Mouse (Mus musculus) adrenal gland, postnatal 36 days (tissue): ENCODE data around the gene Slc30a5. TPM values are rescaled to one million over a fixed set of nuclear protein-coding genes. Genes with fewer than 3 reads are reported as not detected.
"Not testable (repeated sequence)": the region's sequence is repeated elsewhere in the genome, so short reads cannot be mapped to it uniquely, and the experiment has no call there.

Experiments
- DNase-seq, 2 experiments: peaks; one replicate each; pipeline ENCODE4 v3.0.0; 2021; ENCODE audit warnings: mixed read lengths in 1 of 2
- total RNA-seq, 2 experiments: library from RNA; stranded (reverse); gene quantifications; 2 replicates each; pipeline ENCODE4 v1.2.3; 2021

The Slc30a5 gene
- total RNA-seq, 2 experiments from 2014 or later: 49.9 to 51.4 TPM

DNA sequence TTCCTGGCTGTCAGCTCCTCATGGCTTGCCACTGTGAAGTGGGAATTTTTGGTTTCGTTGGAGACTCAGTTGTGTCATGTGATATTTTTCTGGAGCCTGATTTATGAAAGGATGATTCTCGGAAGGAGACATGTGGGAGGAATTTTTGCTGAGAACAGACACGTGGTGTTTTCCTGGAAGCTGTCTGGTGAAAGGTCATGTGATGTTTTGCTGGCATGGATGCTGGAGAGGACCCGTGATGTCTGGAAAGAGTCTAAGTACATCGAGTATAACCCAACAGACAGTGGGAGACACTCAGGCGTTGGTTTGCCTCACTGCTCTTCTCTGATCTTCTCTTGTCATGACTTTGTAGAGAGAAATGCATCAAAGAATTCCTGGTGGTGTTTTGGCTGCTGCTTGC lies 8.5 kb upstream of the Slc30a5 start:
- DNase-seq: no peak

GRCm38 (mm10) chr13:100834777-100835176 lies 1.6 kb upstream of the Slc30a5 start:
- no peak for DNase-seq

DNA sequence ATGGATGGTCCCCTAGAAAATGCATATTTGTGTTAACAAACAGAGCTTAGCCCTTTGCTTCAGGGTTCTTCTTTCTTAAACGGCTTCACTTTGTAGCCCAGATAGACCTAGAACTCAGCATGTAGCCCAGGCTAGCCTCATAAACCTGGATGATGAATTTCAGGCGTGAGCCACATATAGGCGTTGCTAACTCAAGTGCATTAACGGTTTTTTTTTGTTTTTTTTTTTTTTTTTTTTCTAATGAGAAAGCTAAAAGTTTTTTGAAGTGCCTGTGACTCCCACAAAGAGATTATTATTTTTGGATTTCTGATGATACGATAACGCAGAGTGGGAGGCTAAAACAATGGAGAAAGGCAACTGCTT lies 394 bp upstream of the Slc30a5 start:
- no peak for DNase-seq

- DNase-seq: no peak
These were observed 1.0 kb downstream of the Slc30a5 start for GRCm38 (mm10) chr13:100832188-100832587.

GRCm38 (mm10) chr13:100831123-100831522 lies 2.1 kb downstream of the Slc30a5 start:
- no peak for DNase-seq

- no peak for DNase-seq
These were observed 7.4 kb downstream of the Slc30a5 start for GRCm38 (mm10) chr13:100825627-100826410.

- DNase-seq: no peak
These were observed 8.3 kb downstream of the Slc30a5 start for GRCm38 (mm10) chr13:100824916-100825315.

- DNase-seq: no peak
These were observed 8.9 kb downstream of the Slc30a5 start for GRCm38 (mm10) chr13:100824306-100824705.

- no peak for DNase-seq
These were observed 9.4 kb downstream of the Slc30a5 start for GRCm38 (mm10) chr13:100823863-100824262.

DNA sequence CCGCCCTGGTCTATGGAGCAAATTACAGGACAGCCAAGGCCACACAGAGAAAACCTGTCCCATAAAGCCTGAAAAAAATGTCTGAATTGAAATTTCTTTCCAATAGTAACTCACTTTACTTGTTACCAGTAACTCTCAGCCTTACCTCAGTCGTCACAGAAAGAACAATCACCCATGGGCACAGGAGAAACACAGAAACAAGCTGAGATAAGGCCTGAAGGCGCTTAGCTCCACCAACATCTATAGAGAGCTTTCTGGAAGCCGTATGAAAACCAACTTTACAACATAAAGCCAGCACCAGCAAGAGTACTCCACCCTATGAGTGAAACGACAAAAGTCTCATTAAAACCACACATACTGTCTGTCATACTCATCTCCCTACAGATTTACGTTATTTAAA lies 18.8 kb downstream of the Slc30a5 start:
- no peak for DNase-seq

- DNase-seq: no peak
These were observed 27.5 kb downstream of the Slc30a5 start for GRCm38 (mm10) chr13:100805776-100806175.

GRCm38 (mm10) chr13:100797171-100797570 lies 36.1 kb downstream of the Slc30a5 start:
- no peak for DNase-seq

- DNase-seq: no peak
These were observed 44.1 kb downstream of the Slc30a5 start for GRCm38 (mm10) chr13:100789083-100789482.

DNA sequence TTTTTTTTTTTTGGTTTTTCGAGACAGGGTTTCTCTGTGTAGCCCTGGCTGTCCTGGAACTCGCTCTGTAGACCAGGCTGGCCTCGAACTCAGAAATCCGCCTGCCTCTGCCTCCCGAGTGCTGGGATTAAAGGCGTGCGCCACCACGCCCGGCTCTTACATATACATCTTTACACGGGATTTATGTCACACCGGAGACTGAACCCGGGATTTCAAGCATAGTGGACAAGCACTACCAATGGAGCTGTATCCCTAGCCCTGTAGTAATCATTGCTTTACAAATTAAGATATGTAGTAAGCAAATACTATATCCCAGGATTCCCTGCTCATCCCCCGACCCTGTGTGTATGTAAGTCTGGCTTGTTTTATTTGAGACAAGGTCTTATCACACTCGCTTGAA lies 45.2 kb downstream of the Slc30a5 start:
- not testable (repeated sequence) for DNase-seq

DNA sequence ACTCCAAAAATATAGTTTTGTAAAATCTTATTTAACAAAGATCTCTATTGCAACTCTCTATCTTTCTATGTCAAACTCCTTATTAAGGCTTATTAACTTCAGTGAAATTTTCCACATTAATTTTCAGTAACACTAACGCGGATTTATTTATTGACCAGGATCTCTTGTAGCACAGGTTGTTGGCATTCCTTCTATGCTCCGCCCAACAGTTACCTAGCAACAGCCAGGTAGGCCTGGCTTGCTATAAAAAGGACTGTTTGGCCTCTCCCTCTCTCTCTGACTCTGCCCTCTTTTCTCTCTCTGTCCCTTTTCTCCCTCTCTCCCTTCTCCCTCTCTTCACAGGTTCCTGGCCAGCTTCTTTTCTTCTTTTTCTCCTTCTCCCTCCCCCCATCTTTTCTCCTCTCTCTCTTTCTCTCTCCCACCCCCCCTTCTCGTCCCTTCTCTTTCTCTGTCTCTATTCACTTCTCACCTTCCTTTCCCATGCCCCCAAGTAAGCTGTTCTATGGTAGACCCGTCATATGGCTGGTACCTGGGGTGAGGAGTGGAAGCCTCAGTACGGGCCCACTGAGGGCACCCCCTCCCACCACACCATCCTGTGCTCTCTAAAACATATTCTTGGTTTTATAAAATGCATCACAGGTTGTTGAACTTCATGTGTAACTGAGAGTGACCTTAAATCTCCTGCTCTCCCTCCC lies 45.8 kb downstream of the Slc30a5 start:
- DNase-seq: no peak

DNA sequence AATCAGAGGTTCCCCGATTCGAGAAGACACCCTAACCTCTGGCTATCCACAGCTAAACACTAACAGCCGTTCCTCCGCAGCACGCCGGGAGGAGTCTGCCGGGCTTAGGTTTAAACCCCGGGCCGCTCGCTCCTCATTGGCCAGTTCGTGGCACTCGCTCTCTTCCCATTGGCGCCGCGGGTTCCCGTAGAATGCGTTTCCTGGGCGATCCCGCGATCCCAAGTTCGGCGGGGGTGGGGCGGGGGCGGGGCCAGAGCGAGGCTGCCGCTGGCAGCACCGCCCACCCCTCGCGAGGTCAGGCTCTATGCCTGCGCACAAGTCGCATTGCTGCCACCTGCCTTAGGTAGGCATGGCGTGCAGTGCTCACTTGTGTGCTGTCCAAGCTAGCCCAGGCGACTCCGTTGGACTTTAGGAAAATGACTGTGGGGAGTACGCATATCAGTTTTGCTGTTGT lies 46.8 kb downstream of the Slc30a5 start, which contains the start of gene Ccnb1:
Gene Ccnb1, minus strand, starts transcription at position 157 of the 454 bp plus-strand sequence.
- DNase-seq: peak; percentile 94 to 95

- no peak for DNase-seq
These were observed 47.3 kb downstream of the Slc30a5 start for GRCm38 (mm10) chr13:100785806-100786413.

DNA sequence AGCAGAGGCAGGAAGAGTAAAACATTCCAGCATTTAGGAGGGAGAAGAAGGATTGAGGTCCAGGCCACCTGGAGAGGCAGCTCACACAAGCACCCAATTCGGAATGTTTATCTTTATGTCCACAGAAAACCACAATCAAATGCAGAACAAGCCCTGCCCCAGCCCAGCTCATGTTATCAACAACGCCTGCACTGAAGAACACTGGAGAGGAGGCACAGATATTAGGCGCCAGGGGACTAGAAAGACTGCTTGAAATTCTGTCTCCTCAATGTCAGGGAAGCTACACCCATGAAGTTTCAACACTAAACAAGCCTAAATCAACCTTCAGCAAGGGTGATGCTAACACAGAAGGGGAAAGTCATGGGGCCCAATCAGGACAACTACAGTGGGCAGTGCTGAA lies 55.7 kb downstream of the Slc30a5 start:
- DNase-seq: no peak

- no peak for DNase-seq
These were observed 56.5 kb downstream of the Slc30a5 start for GRCm38 (mm10) chr13:100776710-100777109.

- DNase-seq: no peak
These were observed 57.2 kb downstream of the Slc30a5 start for GRCm38 (mm10) chr13:100776056-100776419.

DNA sequence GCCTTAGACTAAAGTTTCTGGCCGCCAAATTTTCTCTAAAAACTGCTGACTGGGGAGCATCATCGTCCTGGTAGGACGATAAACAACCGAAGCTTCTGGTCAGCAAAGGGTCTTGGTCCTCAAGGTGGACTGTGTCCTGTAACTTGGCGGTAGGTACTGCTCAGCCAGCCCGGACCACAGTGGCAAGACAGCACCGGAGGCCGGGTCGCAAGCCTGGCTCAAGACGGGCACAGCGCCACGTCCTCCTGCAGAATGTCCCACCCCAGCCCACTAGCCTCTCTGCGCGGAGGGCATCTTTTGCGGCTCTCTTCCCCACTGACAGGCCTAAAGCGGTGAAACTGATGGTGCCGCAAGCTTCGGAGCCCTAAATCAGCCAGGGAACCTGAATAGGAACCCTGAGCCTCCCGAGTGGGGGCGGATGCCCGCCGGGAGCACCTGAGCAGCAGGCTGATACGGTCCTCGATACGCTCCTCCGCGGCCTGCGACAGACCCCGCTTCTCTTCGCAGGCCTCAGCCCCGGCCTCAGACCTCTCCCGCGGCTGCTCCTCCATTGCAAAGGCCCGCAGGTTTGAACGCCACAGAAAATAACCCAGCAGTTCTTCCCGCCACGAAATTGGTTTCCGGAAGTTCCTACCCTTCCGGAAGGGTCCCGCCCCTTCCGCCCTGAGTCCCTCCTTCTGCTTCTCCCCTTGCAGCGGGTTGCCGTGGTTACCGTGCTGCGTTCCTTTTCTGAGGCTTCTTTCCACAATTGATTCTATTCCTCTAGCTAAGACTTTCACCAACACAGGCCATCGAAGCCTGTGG lies 57.8 kb downstream of the Slc30a5 start, which contains the start of gene Cenph:
Gene Cenph, minus strand, starts transcription at position 648 of the 804 bp plus-strand sequence.
- peak; percentile 91 to 94 for DNase-seq

DNA sequence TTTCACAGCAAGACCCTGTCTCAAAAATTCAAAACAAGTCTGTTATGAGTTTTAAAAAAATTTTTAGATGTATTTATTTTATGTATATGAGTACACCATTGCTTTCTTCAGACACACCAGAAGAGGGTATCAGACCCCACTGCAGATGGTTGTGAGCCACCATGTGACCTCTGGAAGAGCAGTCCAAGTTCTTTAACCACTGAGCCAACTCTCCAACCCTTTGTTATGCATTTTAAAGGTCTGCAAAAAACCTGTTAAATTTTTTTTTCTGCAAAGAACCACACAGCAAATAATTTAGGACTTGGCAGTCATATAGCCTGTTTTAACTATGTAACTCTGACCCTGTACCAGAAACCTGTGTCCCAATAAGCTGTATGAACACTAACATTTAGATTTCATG lies 58.5 kb downstream of the Slc30a5 start:
- no peak for DNase-seq
